Mouse (Mus musculus) heart, adult 2 months (tissue): ENCODE data around the gene Cela1. TPM values are rescaled to one million over a fixed set of nuclear protein-coding genes. Genes with fewer than 3 reads are reported as not detected.
A peak's percentile ranks its signal among the peaks of the same experiment; 100 is the strongest.

Source experiments
- DNase-seq, 2 experiments: peaks; one replicate each; pipeline ENCODE4 v3.0.0; 2021
- H3K27ac ChIP-seq: fragments of 200-600 bp; 2 replicates; pipeline ENCODE4 v1.8.1; 2022
- H3K27me3 ChIP-seq: fragments of 200-500 bp; 2 replicates; pipeline ENCODE4 v1.6.1; 2012; ENCODE audit warnings: mild to moderate bottlenecking, low read length, inconsistent platforms, mixed read lengths; ENCODE audit not compliant: control insufficient read depth, insufficient read depth
- H3K36me3 ChIP-seq: fragments of 200-500 bp; 2 replicates; pipeline ENCODE4 v1.6.1; 2012; ENCODE audit warnings: low read length, inconsistent platforms; ENCODE audit not compliant: control insufficient read depth, insufficient read depth
- H3K4me1 ChIP-seq: fragments of 200-500 bp; 2 replicates; pipeline ENCODE4 v1.6.1; 2011; ENCODE audit warnings: low read length; ENCODE audit not compliant: control insufficient read depth, insufficient read depth
- H3K4me3 ChIP-seq: fragments of 200-600 bp; 2 replicates; pipeline ENCODE4 v1.8.1; 2022
- H3K79me2 ChIP-seq: fragments of 200-500 bp; replicated peaks from 2 replicates; pipeline ENCODE4 v1.6.1; 2012; ENCODE audit warnings: mild to moderate bottlenecking, inconsistent platforms, low read length, moderate library complexity, mixed read lengths; ENCODE audit not compliant: control insufficient read depth, insufficient read depth
- H3K9ac ChIP-seq: fragments of 200-500 bp; 2 replicates; pipeline ENCODE4 v1.6.1; 2012; ENCODE audit warnings: low read depth, mild to moderate bottlenecking, control low read depth, inconsistent platforms, low read length, mixed read lengths
- CTCF ChIP-seq: fragments of 200-600 bp; IDR thresholded peaks from 2 replicates; pipeline ENCODE4 v1.8.1; 2022; ENCODE audit warnings: antibody characterized with exemption, mild to moderate bottlenecking, moderate library complexity
- EP300 ChIP-seq: fragments of 200-500 bp; IDR thresholded peaks from 2 replicates; pipeline ENCODE4 v1.6.1; 2011; ENCODE audit warnings: low read depth, low read length, control low read depth; ENCODE audit not compliant: insufficient read depth
- POLR2A ChIP-seq: fragments of 200-500 bp; IDR thresholded peaks from 2 replicates; pipeline ENCODE4 v1.6.1; 2011; ENCODE audit warnings: mild to moderate bottlenecking, low read depth, low read length, control low read depth; ENCODE audit not compliant: insufficient read depth
- WGBS: fragments of 180-500 bp; shearing (Covaris S2); methylation state at CpG from one replicate; pipeline ENCODE4 v1.1.7; 2018; 5-methylcytosine and 5-hydroxymethylcytosine counted together
- intact Hi-C: fragments of 180-260 bp; cut with DNase I; formaldehyde crosslinking; loops from one replicate; pipeline ENCODE4 v1.15.1; 2025
- polyA plus RNA-seq: library from polyadenylated mRNA; depleted of rRNA; stranded (reverse); fragments of >200 nt; gene quantifications from 2 replicates; pipeline ENCODE4 v1.2.3, GENCODE M21; 2012
- total RNA-seq, 2 experiments: library from RNA; stranded (reverse); gene quantifications; 2 replicates each; pipeline ENCODE4 v1.2.3; 2021

The Cela1 gene
- total and polyA plus RNA-seq, 3 experiments, result 0.78 to 1.3 (median 1.0) TPM

GRCm38 (mm10) chr15:100669337-100669736 lies 18.4 kb downstream of the Cela1 start, which contains the start of gene Bin2:
Gene Bin2, minus strand, starts transcription at chr15:100669553.
- Histone ChIP-seq H3K36me3 (no peaks in the 10 kb centered on the region), H3K4me3 (no peak within 1 kb of the TSS), H3K4me1 (peaks cover 7% of the 10 kb centered on the region), H3K27me3 (no peaks in the 10 kb centered on the region), H3K9ac (0 out of 2 replicates have a peak within 1 kb of the TSS, but pooled peaks have one; percentile 55), H3K27ac (no peak within 1 kb of the TSS), H3K79me2 (no peaks in the 10 kb centered on the region)
- DNase-seq, result peak; percentile 58 to 80
- WGBS, result 81% methylated on average over 20 of the region's 20 CpGs
- TF ChIP-seq POLR2A, result no peak; the same call in 1 of the 2 replicates
- TF ChIP-seq CTCF, result no peak
- intact Hi-C loops, result no loop called here

GRCm38 (mm10) chr15:100667871-100668545 lies 19.7 kb downstream of the Cela1 start:
- no peak overlapping the region for H3K27ac ChIP-seq
- intact Hi-C loops, result no loop called here
- TF ChIP-seq CTCF (no peak), EP300 (no peak), POLR2A (no peak)
- no peaks in the 10 kb centered on the region for H3K36me3 ChIP-seq
- no peaks in the 10 kb centered on the region for H3K27me3 ChIP-seq
- no peak for DNase-seq
- peaks cover 2% of the 10 kb centered on the region for H3K4me1 ChIP-seq
- H3K9ac ChIP-seq, result no peak overlapping the region
- H3K4me3 ChIP-seq, result no peak overlapping the region
- H3K79me2 ChIP-seq, result no peaks in the 10 kb centered on the region
- WGBS, result 77% methylated on average over 5 of the region's 5 CpGs

- no peaks in the 10 kb centered on the region for H3K27me3 ChIP-seq
- intact Hi-C loops, result no loop called here
- no peak overlapping the region for H3K9ac ChIP-seq
- TF ChIP-seq EP300, result no peak
- TF ChIP-seq POLR2A, result no peak
- TF ChIP-seq CTCF, result no peak
- 48% methylated on average over 6 of the region's 6 CpGs for WGBS
- H3K4me1 ChIP-seq, result peaks cover 2% of the 10 kb centered on the region
- H3K4me3 ChIP-seq, result no peak overlapping the region
- no peaks in the 10 kb centered on the region for H3K36me3 ChIP-seq
- no peak for DNase-seq
- H3K79me2 ChIP-seq, result no peaks in the 10 kb centered on the region
- no peak overlapping the region for H3K27ac ChIP-seq
These were observed 20.3 kb downstream of the Cela1 start for GRCm38 (mm10) chr15:100667420-100667819.

- no peak overlapping the region for H3K27ac ChIP-seq
- H3K9ac ChIP-seq, result no peak overlapping the region
- H3K79me2 ChIP-seq, result no peaks in the 10 kb centered on the region
- H3K4me1 ChIP-seq, result peaks cover 2% of the 10 kb centered on the region
- TF ChIP-seq POLR2A (no peak), EP300 (no peak), CTCF (no peak)
- H3K4me3 ChIP-seq, result no peak overlapping the region
- no peaks in the 10 kb centered on the region for H3K36me3 ChIP-seq
- intact Hi-C loops, result no loop called here
- WGBS, result 35% methylated on average over 12 of the region's 12 CpGs
- H3K27me3 ChIP-seq, result no peaks in the 10 kb centered on the region
- no peak for DNase-seq
These were observed 20.9 kb downstream of the Cela1 start for GRCm38 (mm10) chr15:100666851-100667250.

GRCm38 (mm10) chr15:100666219-100666696 lies 21.5 kb downstream of the Cela1 start:
- intact Hi-C loops, result no loop called here
- H3K4me3 ChIP-seq, result no peak overlapping the region
- no peak overlapping the region for H3K27ac ChIP-seq
- H3K36me3 ChIP-seq, result no peaks in the 10 kb centered on the region
- no peak for TF ChIP-seq EP300
- TF ChIP-seq CTCF, result no peak
- no peak for TF ChIP-seq POLR2A
- H3K4me1 ChIP-seq, result peaks cover 2% of the 10 kb centered on the region
- H3K79me2 ChIP-seq, result no peaks in the 10 kb centered on the region
- 7% methylated on average over 7 of the region's 7 CpGs for WGBS
- no peak overlapping the region for H3K9ac ChIP-seq
- H3K27me3 ChIP-seq, result no peaks in the 10 kb centered on the region
- DNase-seq, result peak in 1 of 2 experiments; percentile 42

- H3K27me3 ChIP-seq, result no peaks in the 10 kb centered on the region
- H3K79me2 ChIP-seq, result no peaks in the 10 kb centered on the region
- no peak overlapping the region for H3K27ac ChIP-seq
- peaks cover 2% of the 10 kb centered on the region for H3K4me1 ChIP-seq
- no peak overlapping the region for H3K4me3 ChIP-seq
- H3K36me3 ChIP-seq, result no peaks in the 10 kb centered on the region
- 51% methylated on average over 9 of the region's 9 CpGs for WGBS
- H3K9ac ChIP-seq, result no peak overlapping the region
- intact Hi-C loops, result no loop called here
- DNase-seq, result no peak
- no peak for TF ChIP-seq POLR2A
- TF ChIP-seq EP300, result no peak
- no peak for TF ChIP-seq CTCF
These were observed 22.1 kb downstream of the Cela1 start for GRCm38 (mm10) chr15:100665411-100666218.
